Mouse (Mus musculus): ENCODE results near the gene Kcnmb1. TPM values are rescaled to one million over a fixed set of nuclear protein-coding genes. Genes with fewer than 3 reads are reported as not detected.
A peak's percentile ranks its signal among the peaks of the same experiment; 100 is the strongest.

Kcnmb1 gene
- polyA plus RNA-seq, 1 experiment from 2014 or later = 0.18 TPM

DNA sequence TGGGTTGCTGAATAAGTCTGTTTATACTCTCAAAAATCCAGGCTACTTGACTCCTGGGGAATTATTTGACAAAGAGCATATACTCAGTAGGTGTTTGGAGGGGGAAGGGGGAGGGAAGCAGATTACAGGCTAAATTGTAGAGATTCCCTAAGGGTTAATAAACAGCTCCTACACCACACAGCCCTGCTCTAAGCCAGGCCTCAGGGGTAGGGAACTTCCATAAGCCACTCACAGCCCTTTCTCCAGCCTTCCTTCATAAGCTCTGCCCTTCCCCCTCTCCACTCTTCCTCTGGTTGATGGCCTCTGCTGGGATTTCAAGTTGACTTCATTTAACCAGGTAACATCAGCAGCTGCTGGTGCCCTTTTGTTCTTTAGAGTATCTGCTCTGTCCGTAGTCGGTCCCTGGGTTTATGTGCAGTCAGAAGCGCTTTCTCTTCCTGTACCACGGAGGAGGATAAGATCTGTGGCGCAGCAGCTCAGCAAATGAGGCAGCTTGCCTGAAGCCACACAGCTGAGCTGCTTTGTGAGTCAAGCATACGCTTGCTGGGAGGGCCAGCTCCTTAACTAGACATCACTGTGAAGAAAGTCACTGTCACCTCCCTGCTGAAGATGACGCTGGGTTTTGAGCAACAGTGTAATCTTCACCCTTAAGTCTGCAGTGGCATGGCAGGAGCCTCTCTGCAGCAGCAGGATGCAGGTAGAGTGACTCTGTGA, 24.1 kb upstream of the Kcnmb1 start:
- H3K4me3 ChIP-seq (replicated peaks; ENCODE audit: low read depth, low read length) = no peak overlapping the region
- H3K4me1 ChIP-seq (ENCODE audit: control insufficient read depth, insufficient read depth, low read length) = no peaks in the 10 kb centered on the region
- H3K27me3 ChIP-seq (ENCODE audit: control insufficient read depth, insufficient read depth, low read length) = no peaks in the 10 kb centered on the region
- peak overlapping the region; percentile 33; the same call in 1 of the 2 replicates for H3K27ac ChIP-seq (replicated peaks; ENCODE audit: low read depth, low read length)
- H3K4me2 ChIP-seq (ENCODE audit: low read length) = no peak overlapping the region
- no peaks in the 10 kb centered on the region for H3K9me3 ChIP-seq (ENCODE audit: control insufficient read depth, low read length)
- ATAC-seq (ENCODE audit: low FRiP score, low TSS enrichment) = no peak
- DNase-seq = no peak
- 29% methylated on average over 7 of the region's 7 CpGs for WGBS
- H3K9ac ChIP-seq (replicated peaks; ENCODE audit: low read length) = no peak overlapping the region
- no peaks in the 10 kb centered on the region for H3K36me3 ChIP-seq (ENCODE audit: control insufficient read depth, insufficient read depth, low read length)

- ATAC-seq (ENCODE audit: low FRiP score, low TSS enrichment) (no peak), DNase-seq (no peak)
- H3K9ac ChIP-seq (replicated peaks; ENCODE audit: low read length) = no peak overlapping the region
- no peaks in the 10 kb centered on the region for H3K36me3 ChIP-seq (ENCODE audit: control insufficient read depth, insufficient read depth, low read length)
- H3K4me2 ChIP-seq (ENCODE audit: low read length) = no peak overlapping the region
- H3K4me3 ChIP-seq (replicated peaks; ENCODE audit: low read depth, low read length) = no peak overlapping the region
- no peaks in the 10 kb centered on the region for H3K4me1 ChIP-seq (ENCODE audit: control insufficient read depth, insufficient read depth, low read length)
- 85% methylated on average over 4 of the region's 4 CpGs for WGBS
- no peaks in the 10 kb centered on the region for H3K9me3 ChIP-seq (ENCODE audit: control insufficient read depth, low read length)
- H3K27me3 ChIP-seq (ENCODE audit: control insufficient read depth, insufficient read depth, low read length) = no peaks in the 10 kb centered on the region
- no peak overlapping the region for H3K27ac ChIP-seq (replicated peaks; ENCODE audit: low read depth, low read length)
Measured at GRCm38 (mm10) chr11:33939456-33940113, 23.2 kb upstream of the Kcnmb1 start.

GRCm38 (mm10) chr11:33943565-33943964, 19.2 kb upstream of the Kcnmb1 start:
- Histone ChIP-seq H3K9me3 (ENCODE audit: control insufficient read depth, low read length) (no peaks in the 10 kb centered on the region), H3K4me3 (replicated peaks; ENCODE audit: low read depth, low read length) (no peak overlapping the region), H3K9ac (replicated peaks; ENCODE audit: low read length) (no peak overlapping the region), H3K4me1 (ENCODE audit: control insufficient read depth, insufficient read depth, low read length) (no peaks in the 10 kb centered on the region), H3K27me3 (ENCODE audit: control insufficient read depth, insufficient read depth, low read length) (no peaks in the 10 kb centered on the region), H3K36me3 (ENCODE audit: control insufficient read depth, insufficient read depth, low read length) (no peaks in the 10 kb centered on the region), H3K4me2 (ENCODE audit: low read length) (no peak overlapping the region), H3K27ac (replicated peaks; ENCODE audit: low read depth, low read length) (no peak overlapping the region)
- DNase-seq = no peak
- WGBS = 79% methylated on average over 1 of the region's 1 CpGs
- no peak for ATAC-seq (ENCODE audit: low FRiP score, low TSS enrichment)

DNA sequence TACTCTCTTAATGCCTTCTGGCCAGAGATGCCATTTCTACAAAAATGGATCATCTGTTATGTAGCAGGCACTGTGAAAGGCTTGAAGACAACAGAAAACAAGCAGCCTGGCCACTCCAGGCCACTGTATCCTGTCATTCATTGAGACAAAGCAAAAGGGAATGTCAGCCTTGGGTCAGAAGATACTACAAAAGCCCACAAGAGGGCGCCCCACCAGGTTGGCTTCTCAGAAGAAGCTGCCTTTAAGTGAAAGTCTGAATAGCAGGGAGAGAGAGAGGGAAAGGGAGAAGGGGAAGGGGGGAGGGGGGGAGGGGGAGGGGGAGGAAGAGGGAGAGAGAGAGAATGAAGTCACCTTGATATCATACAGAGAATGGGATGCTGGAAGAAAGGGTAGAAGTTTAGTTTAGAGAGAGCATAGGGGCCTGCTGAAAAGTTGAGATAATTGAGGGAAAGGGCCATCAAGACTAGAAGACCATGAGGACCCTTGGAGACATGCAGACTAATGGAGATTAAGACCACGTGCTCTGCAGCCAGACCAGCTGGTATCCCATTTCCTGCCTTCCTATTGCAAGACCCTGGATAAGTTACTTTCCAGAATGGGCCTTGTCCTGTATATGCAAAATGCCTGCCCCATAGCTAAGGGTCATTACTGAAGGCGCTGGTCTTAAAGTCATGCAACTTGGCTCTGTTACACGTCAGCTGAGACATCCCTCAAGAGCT, 18.6 kb upstream of the Kcnmb1 start:
- no peak overlapping the region for H3K4me3 ChIP-seq (replicated peaks; ENCODE audit: low read depth, low read length)
- no peaks in the 10 kb centered on the region for H3K36me3 ChIP-seq (ENCODE audit: control insufficient read depth, insufficient read depth, low read length)
- no peak for ATAC-seq (ENCODE audit: low FRiP score, low TSS enrichment)
- no peak overlapping the region for H3K4me2 ChIP-seq (ENCODE audit: low read length)
- no peaks in the 10 kb centered on the region for H3K9me3 ChIP-seq (ENCODE audit: control insufficient read depth, low read length)
- no peaks in the 10 kb centered on the region for H3K4me1 ChIP-seq (ENCODE audit: control insufficient read depth, insufficient read depth, low read length)
- no peak overlapping the region for H3K27ac ChIP-seq (replicated peaks; ENCODE audit: low read depth, low read length)
- no peaks in the 10 kb centered on the region for H3K27me3 ChIP-seq (ENCODE audit: control insufficient read depth, insufficient read depth, low read length)
- 67% methylated on average over 4 of the region's 4 CpGs for WGBS
- no peak for DNase-seq
- H3K9ac ChIP-seq (replicated peaks; ENCODE audit: low read length) = no peak overlapping the region

DNA sequence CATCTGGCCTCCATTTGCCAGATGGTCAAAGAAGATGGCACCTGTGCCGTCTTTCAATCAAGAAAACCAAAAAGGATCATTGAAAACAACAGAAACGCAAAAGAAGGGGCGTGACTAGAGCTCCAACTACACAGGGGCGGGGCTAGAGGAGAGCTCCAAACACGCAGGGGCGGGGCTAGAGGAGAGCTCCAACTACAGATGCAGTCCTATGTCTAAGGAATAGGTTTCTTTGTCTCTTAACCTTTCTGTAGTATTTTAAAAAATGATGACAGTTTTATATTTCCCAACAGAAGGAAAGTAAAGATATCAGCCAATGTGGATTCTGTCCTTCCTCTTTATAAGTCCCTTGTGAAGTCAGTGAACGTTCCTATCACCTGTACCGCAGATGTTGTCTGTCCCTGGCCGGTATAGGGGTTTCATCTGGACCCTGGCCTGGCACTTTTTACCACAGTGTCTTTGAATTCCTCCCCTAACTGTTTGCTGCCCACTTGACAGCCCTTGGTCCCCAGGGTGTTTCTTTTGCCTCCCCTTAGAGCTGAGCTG, 18.0 kb upstream of the Kcnmb1 start:
- DNase-seq = no peak
- Histone ChIP-seq H3K27me3 (ENCODE audit: control insufficient read depth, insufficient read depth, low read length) (no peaks in the 10 kb centered on the region), H3K36me3 (ENCODE audit: control insufficient read depth, insufficient read depth, low read length) (no peaks in the 10 kb centered on the region), H3K9ac (replicated peaks; ENCODE audit: low read length) (no peak overlapping the region), H3K4me3 (replicated peaks; ENCODE audit: low read depth, low read length) (no peak overlapping the region), H3K4me1 (ENCODE audit: control insufficient read depth, insufficient read depth, low read length) (no peaks in the 10 kb centered on the region), H3K4me2 (ENCODE audit: low read length) (no peak overlapping the region), H3K27ac (replicated peaks; ENCODE audit: low read depth, low read length) (no peak overlapping the region), H3K9me3 (ENCODE audit: control insufficient read depth, low read length) (no peaks in the 10 kb centered on the region)
- WGBS = 90% methylated on average over 9 of the region's 9 CpGs
- no peak for ATAC-seq (ENCODE audit: low FRiP score, low TSS enrichment)

DNA sequence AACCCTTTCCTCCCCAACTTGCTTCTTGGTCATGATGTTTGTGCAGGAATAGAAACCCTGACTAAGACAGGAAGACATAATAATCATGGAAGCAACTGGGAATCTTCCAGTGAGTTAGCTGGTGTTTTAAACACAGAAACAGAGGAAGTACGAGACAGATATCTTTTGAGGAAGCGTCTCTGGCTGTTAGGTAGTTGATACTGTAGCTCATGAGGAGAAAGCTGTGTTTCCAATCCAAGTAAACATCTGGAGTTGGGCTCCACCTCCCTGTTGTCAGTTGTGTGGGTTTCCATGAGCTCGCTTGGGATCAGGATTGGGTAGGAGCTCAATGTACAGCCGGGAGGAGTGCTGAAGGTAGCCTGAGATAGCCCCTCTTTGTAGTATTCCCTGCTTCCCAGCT, 16.3 kb upstream of the Kcnmb1 start:
- Histone ChIP-seq H3K9me3 (ENCODE audit: control insufficient read depth, low read length) (no peaks in the 10 kb centered on the region), H3K27ac (replicated peaks; ENCODE audit: low read depth, low read length) (no peak overlapping the region), H3K4me3 (replicated peaks; ENCODE audit: low read depth, low read length) (no peak overlapping the region), H3K4me2 (ENCODE audit: low read length) (no peak overlapping the region), H3K9ac (replicated peaks; ENCODE audit: low read length) (no peak overlapping the region), H3K4me1 (ENCODE audit: control insufficient read depth, insufficient read depth, low read length) (no peaks in the 10 kb centered on the region), H3K36me3 (ENCODE audit: control insufficient read depth, insufficient read depth, low read length) (no peaks in the 10 kb centered on the region), H3K27me3 (ENCODE audit: control insufficient read depth, insufficient read depth, low read length) (no peaks in the 10 kb centered on the region)
- WGBS = 88% methylated on average over 4 of the region's 4 CpGs
- ATAC-seq (ENCODE audit: low FRiP score, low TSS enrichment) = no peak
- DNase-seq = no peak

DNA sequence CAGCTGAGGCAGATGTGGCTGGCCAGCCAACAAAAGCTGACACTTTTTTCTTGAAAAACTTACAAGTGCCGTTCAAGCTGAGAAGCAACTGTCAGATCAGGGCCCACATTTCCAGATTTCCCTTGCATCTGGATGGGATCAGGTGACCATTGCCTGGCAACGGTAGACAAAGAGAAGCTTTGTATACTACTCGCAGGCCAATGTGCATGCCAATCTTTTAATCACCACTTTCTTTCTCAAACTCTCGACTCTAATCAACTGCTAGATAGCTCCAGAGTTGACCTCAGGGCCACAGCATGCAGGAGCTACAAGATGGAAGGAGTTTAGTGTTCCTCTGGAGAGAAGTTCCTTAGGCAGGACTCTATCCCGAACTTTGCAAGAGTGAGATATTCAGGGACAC, 11.7 kb upstream of the Kcnmb1 start:
- Histone ChIP-seq H3K27ac (replicated peaks; ENCODE audit: low read depth, low read length) (no peak overlapping the region), H3K4me2 (ENCODE audit: low read length) (no peak overlapping the region), H3K36me3 (ENCODE audit: control insufficient read depth, insufficient read depth, low read length) (no peaks in the 10 kb centered on the region), H3K4me3 (replicated peaks; ENCODE audit: low read depth, low read length) (no peak overlapping the region), H3K4me1 (ENCODE audit: control insufficient read depth, insufficient read depth, low read length) (no peaks in the 10 kb centered on the region), H3K9ac (replicated peaks; ENCODE audit: low read length) (no peak overlapping the region), H3K9me3 (ENCODE audit: control insufficient read depth, low read length) (no peaks in the 10 kb centered on the region), H3K27me3 (ENCODE audit: control insufficient read depth, insufficient read depth, low read length) (no peaks in the 10 kb centered on the region)
- no peak for ATAC-seq (ENCODE audit: low FRiP score, low TSS enrichment)
- 29% methylated on average over 5 of the region's 5 CpGs for WGBS
- no peak for DNase-seq

DNA sequence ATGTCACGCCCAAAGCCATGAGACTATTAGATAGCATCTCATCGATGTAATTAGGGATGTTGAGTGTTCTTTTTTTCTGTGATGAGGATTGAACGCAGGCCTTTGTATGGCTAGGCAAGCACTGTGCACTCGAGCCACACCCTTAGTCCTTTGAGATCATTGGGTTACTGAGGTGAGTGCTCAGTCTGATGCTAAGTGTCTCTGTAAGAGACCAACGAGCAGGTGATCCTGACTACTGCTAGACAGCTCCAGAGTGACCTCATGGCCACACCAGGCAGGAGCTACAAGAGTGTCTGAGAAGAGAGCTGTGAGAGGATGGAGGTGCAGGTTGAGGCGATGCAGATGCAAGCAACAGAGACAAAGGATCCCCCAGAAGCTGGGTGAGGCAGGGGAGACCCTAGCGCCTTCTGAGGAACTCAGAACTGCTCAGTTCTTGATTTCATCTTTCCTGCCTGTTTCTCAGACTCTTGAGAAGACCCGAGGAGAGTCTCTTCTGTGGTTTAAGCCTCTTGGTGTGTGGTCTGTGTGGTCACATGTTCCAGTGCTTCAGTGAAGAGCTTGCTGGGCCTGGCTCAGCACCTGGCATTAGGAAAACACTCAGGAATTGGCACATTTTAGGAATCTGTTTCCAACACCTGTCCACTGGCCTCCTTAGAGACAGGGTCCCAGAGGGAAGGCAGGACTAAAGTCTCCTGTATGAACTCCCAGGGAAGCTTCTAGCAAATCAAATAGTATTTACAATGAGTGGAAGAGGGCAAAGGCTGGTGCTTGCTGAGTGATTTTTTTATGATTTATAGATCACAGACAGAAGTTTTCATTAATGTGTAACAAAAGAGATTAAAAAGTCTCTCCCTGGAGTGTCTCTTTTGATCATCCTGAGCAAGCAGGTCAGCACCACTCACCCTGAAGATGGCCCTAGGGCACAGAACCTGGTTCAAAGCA, 10.9 kb upstream of the Kcnmb1 start:
- WGBS = 83% methylated on average over 8 of the region's 8 CpGs
- no peaks in the 10 kb centered on the region for H3K27me3 ChIP-seq (ENCODE audit: control insufficient read depth, insufficient read depth, low read length)
- no peak for DNase-seq

More for the DNA sequence above, 10.9 kb upstream of the Kcnmb1 start:
- no peak for ATAC-seq (ENCODE audit: low FRiP score, low TSS enrichment)
- H3K9ac ChIP-seq (replicated peaks; ENCODE audit: low read length) = no peak overlapping the region
- no peak overlapping the region for H3K27ac ChIP-seq (replicated peaks; ENCODE audit: low read depth, low read length)
- no peak overlapping the region for H3K4me2 ChIP-seq (ENCODE audit: low read length)
- H3K9me3 ChIP-seq (ENCODE audit: control insufficient read depth, low read length) = no peaks in the 10 kb centered on the region
- H3K4me3 ChIP-seq (replicated peaks; ENCODE audit: low read depth, low read length) = no peak overlapping the region
- no peaks in the 10 kb centered on the region for H3K36me3 ChIP-seq (ENCODE audit: control insufficient read depth, insufficient read depth, low read length)
- H3K4me1 ChIP-seq (ENCODE audit: control insufficient read depth, insufficient read depth, low read length) = no peaks in the 10 kb centered on the region
